Mouse (Mus musculus) erythroblast, embryonic 14.5 days (primary cell): Measurements from ENCODE around the gene Tnn. TPM values are rescaled to one million over a fixed set of nuclear protein-coding genes. Genes with fewer than 3 reads are reported as not detected.

Experiments
- H3K27me3 ChIP-seq: 2 replicates; pipeline ENCODE4 v1.6.1; 2012; ENCODE audit warnings: inconsistent platforms; ENCODE audit not compliant: control insufficient read depth
- H3K36me3 ChIP-seq: 2 replicates; pipeline ENCODE4 v1.6.1; 2012; ENCODE audit warnings: mild to moderate bottlenecking, inconsistent platforms; ENCODE audit not compliant: control insufficient read depth
- H3K4me1 ChIP-seq: 2 replicates; pipeline ENCODE4 v1.6.1; 2012; ENCODE audit warnings: inconsistent platforms; ENCODE audit not compliant: control insufficient read depth
- H3K4me3 ChIP-seq: replicated peaks from 2 replicates; pipeline ENCODE3; 2012; ENCODE audit warnings: moderate library complexity, mild to moderate bottlenecking, inconsistent platforms
- H3K9me3 ChIP-seq: 2 replicates; pipeline ENCODE4 v1.6.1; 2012; ENCODE audit warnings: low read length, inconsistent platforms, mixed read lengths; ENCODE audit not compliant: control insufficient read depth
- GATA1 ChIP-seq: IDR thresholded peaks from 2 replicates; pipeline ENCODE4 v1.6.1; 2012; ENCODE audit warnings: low read length, inconsistent platforms, mixed read lengths
- TAL1 ChIP-seq: IDR thresholded peaks from 3 replicates; pipeline ENCODE4 v1.6.1; 2012; ENCODE audit warnings: low read length, inconsistent platforms, mixed read lengths
- polyA plus RNA-seq: library from polyadenylated mRNA; stranded (reverse); fragments of >175 nt; gene quantifications from 2 replicates; pipeline ENCODE4 v1.2.3, GENCODE M21; 2012

Tnn gene
- polyA plus RNA-seq, 1 experiment = not detected

- no peaks in the 10 kb centered on the region for H3K36me3 ChIP-seq
- TF ChIP-seq GATA1 = no peak
- no peak for TF ChIP-seq TAL1
Measured at GRCm38 (mm10) chr1:160149291-160149906, 4.0 kb downstream of the Tnn start.

GRCm38 (mm10) chr1:160147274-160147673 lies 6.1 kb downstream of the Tnn start:
- H3K36me3 ChIP-seq = no peaks in the 10 kb centered on the region
- H3K9me3 ChIP-seq = no peaks in the 10 kb centered on the region; the same call in 1 of the 2 replicates
- H3K4me3 ChIP-seq = no peak overlapping the region
- no peaks in the 10 kb centered on the region for H3K4me1 ChIP-seq
- H3K27me3 ChIP-seq = no peaks in the 10 kb centered on the region
- TF ChIP-seq TAL1 (no peak), GATA1 (no peak)

More at GRCm38 (mm10) chr1:160149291-160149906, 4.0 kb downstream of the Tnn start:
- Histone ChIP-seq H3K27me3 (no peaks in the 10 kb centered on the region), H3K4me3 (no peak overlapping the region), H3K9me3 (no peaks in the 10 kb centered on the region; the same call in 1 of the 2 replicates), H3K4me1 (no peaks in the 10 kb centered on the region)

- Histone ChIP-seq H3K4me3 (no peak overlapping the region), H3K27me3 (no peaks in the 10 kb centered on the region), H3K9me3 (no peaks in the 10 kb centered on the region; the same call in 1 of the 2 replicates), H3K36me3 (no peaks in the 10 kb centered on the region), H3K4me1 (no peaks in the 10 kb centered on the region)
- TF ChIP-seq GATA1 (no peak), TAL1 (no peak)
Measured at GRCm38 (mm10) chr1:160145606-160146005, 7.8 kb downstream of the Tnn start.

- H3K27me3 ChIP-seq = no peaks in the 10 kb centered on the region
- H3K9me3 ChIP-seq = no peaks in the 10 kb centered on the region; the same call in 1 of the 2 replicates
- no peaks in the 10 kb centered on the region for H3K4me1 ChIP-seq
- no peak for TF ChIP-seq TAL1
- no peak for TF ChIP-seq GATA1
- no peaks in the 10 kb centered on the region for H3K36me3 ChIP-seq
- no peak overlapping the region for H3K4me3 ChIP-seq
Measured at GRCm38 (mm10) chr1:160144343-160144742, 9.0 kb downstream of the Tnn start.

- H3K4me3 ChIP-seq = no peak overlapping the region
- no peaks in the 10 kb centered on the region for H3K27me3 ChIP-seq
- TF ChIP-seq GATA1 = no peak
- TF ChIP-seq TAL1 = no peak
- no peaks in the 10 kb centered on the region for H3K4me1 ChIP-seq
- no peaks in the 10 kb centered on the region for H3K36me3 ChIP-seq
- H3K9me3 ChIP-seq = no peaks in the 10 kb centered on the region
Measured at GRCm38 (mm10) chr1:160136362-160136890, 17.0 kb downstream of the Tnn start.

GRCm38 (mm10) chr1:160133464-160134079 lies 19.8 kb downstream of the Tnn start:
- Histone ChIP-seq H3K9me3 (no peaks in the 10 kb centered on the region), H3K4me1 (no peaks in the 10 kb centered on the region), H3K36me3 (no peaks in the 10 kb centered on the region), H3K4me3 (no peak overlapping the region), H3K27me3 (no peaks in the 10 kb centered on the region)
- no peak for TF ChIP-seq TAL1
- no peak for TF ChIP-seq GATA1

GRCm38 (mm10) chr1:160123957-160124356 lies 29.4 kb downstream of the Tnn start:
- Histone ChIP-seq H3K9me3 (no peaks in the 10 kb centered on the region), H3K4me1 (no peaks in the 10 kb centered on the region), H3K27me3 (no peaks in the 10 kb centered on the region), H3K36me3 (no peaks in the 10 kb centered on the region), H3K4me3 (no peak overlapping the region)
- no peak for TF ChIP-seq GATA1
- no peak for TF ChIP-seq TAL1

- Histone ChIP-seq H3K27me3 (no peaks in the 10 kb centered on the region), H3K4me3 (no peak overlapping the region), H3K9me3 (no peaks in the 10 kb centered on the region), H3K36me3 (no peaks in the 10 kb centered on the region), H3K4me1 (no peaks in the 10 kb centered on the region)
- TF ChIP-seq GATA1 (no peak), TAL1 (no peak)
Measured at GRCm38 (mm10) chr1:160108604-160109003, 44.8 kb downstream of the Tnn start.

- no peaks in the 10 kb centered on the region for H3K9me3 ChIP-seq
- H3K36me3 ChIP-seq = no peaks in the 10 kb centered on the region
- no peaks in the 10 kb centered on the region for H3K27me3 ChIP-seq
- H3K4me1 ChIP-seq = no peaks in the 10 kb centered on the region
- no peak for TF ChIP-seq TAL1
- no peak for TF ChIP-seq GATA1
- no peak overlapping the region for H3K4me3 ChIP-seq
Measured at GRCm38 (mm10) chr1:160105426-160105825, 48.0 kb downstream of the Tnn start.
